Mouse (Mus musculus) right cerebral cortex, postnatal 36 days (tissue): Measurements from ENCODE around the gene Fam217b.
A peak's percentile ranks its signal among the peaks of the same experiment; 100 is the strongest.

Experiments
- DNase-seq, 2 experiments: peaks; one replicate each; pipeline ENCODE4 v3.0.0; 2022; ENCODE audit warnings: low spot score in 2 of 2, mixed read lengths in 1 of 2

The Fam217b gene

DNA sequence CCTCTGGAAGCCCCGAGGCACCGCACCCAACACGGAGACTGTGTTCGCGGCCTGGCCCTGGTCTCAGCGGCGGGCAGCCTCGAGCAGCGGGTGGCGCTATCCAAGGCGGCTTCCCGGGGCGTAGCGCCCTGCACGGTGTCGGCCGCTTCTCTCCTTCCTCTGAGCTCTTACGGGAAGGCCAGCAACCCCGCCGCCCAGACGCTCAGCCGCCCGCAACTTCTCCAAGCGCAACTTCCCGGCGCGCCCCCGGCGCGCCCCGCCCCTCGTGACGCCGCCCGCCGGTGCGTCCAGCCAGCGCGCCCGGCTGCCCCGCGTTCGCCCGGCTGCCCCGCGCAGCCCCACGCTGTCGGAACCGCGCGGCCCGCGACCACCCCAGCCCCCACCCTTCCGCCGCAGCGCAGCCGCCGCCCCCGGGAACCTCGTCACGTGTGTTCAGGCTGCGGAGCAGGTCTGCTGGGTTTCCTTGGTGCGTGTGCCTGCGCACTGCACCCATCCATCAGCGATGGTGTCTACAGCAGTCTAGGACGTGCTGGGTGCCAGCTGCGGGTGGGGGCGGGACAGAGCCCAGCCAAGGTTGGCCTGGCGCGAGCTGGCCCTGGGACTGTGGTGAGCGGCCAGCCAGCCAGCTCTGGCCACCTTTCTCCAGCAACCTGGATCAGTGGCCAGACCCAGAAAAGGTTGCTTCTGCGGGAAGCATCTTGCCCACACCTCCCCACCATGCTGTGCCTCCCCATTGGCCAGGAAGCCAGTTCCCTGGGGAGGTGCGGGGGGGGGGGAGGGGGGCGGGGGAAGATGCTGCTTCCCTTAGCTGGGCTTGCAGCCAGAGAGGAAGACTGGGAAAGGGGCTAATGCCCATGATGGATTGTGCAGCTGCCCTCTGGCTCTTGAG lies at the start of gene Fam217b, which contains the start of gene Ppp1r3d:
Fam217b (plus strand) TSS at position 264 of the 889 bp plus-strand sequence.
Ppp1r3d (minus strand) TSS at position 212 of the 889 bp plus-strand sequence.
- peak; percentile 52 to 64 for DNase-seq

DNA sequence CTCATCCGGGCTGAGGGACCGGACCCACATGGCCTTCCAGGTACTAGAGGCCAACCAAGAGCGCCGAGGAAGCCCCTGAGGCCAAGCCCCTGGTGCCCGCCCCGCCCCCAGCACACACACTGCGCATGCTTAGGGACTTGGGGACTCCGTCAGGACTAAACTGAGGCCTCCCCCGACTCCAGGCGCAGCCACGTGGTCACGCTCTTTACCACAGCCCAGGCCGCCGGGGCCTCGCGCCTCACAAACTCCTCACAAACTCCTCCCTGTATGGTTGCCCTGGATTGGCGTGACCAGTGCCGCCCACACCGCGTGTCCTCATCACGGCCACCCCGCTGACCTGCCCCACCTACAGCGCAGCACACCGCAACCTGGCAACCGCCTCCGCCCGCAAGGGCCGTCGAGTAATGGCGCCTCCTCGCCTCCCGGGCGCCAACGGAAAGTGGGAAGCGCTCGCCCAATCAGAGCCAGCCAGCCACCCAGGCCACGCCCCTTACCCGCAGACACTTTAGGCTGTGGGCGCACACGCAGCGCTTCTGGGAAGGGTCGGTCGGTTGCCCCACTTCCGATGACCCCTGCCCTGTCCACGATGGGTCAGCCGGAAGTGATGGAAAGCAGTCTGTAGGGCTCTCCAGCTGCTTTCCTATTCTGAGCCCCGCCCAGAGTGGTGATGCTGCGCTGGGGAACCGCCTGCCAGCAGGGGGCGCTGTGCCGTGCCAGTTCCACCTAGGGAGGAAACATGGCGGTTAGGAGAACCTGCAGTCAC lies 7.1 kb upstream of the Fam217b start, which contains the start of gene Sycp2:
Sycp2 (minus strand) TSS at position 633 of the 763 bp plus-strand sequence.
- DNase-seq: no peak

DNA sequence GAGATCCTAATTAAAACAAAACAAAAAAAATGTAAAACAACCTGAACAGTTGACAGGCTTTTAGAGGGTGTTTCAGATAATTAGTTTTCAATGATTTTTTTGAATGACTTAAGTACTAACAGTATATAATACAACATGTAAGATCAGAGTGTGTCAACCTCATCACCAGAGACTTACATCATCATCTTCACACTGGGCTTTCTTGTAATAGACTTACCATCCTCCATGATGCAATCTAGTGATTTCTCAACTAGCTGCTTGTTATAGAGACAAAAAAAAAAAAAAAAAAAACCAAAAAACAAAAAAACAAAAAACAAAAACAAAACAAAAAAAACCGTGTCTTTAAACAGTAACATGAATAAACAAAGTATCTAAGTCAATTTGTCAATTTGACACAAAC lies 5.3 kb upstream of the Fam217b start:
- DNase-seq: no peak

DNA sequence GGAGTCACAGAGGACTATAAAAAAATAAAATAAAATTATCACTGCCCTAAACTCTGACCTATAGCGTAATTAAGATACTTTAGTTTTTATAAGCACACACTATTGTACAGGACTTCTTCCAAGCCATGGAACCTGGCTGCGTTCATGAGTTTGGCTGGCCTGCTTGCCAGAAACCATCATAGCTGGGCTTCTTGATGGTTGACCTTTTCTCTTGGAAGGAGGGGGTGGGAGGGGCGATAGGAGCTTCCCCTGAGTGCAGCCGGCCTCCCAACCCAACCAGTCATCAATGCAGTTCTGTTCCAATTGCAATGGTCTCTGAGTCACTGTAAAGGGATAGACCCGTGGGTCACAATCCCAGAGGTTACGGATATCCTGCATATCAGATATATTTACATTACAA lies 4.0 kb upstream of the Fam217b start:
- DNase-seq: no peak

DNA sequence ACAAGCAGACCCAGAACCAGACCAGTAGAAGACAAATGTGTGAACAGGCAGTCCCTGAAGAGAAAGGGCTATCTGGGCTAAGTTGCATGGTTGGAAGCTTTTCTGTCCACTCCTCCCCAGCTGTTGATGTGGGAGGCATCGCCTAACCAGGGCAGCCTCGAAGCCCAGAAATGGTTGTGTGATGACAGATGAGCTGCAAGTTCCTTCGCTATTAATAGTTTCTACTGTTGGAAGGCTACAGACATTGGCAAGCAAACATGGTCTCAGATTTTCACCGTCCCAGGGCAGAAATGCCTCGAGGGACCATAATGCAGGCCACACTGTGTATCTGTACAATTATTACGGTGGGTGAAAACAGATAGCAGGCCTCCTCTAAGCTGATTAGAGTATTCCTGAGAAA lies 1.7 kb upstream of the Fam217b start:
- DNase-seq: peak in 1 of 2 experiments; percentile 65

DNA sequence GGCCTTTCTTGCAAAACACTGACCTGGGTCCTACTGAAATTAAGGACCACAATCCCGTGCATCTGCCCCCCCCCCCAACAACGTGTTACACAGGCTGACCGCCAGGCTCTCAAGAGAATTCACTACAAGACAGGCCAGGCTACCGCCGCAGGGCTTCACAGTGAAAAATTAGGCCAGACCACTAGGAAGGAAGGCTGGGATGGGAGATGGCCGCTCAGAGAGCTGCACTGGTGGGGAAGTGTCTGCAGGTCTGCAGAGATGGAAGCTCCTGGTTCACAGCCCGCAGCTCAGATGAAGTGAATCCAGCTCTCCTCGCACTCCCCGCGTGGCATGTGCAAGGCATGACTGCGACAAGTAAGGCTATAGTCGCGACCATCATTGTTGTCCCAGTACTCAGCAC lies 1.2 kb upstream of the Fam217b start:
- DNase-seq: no peak

DNA sequence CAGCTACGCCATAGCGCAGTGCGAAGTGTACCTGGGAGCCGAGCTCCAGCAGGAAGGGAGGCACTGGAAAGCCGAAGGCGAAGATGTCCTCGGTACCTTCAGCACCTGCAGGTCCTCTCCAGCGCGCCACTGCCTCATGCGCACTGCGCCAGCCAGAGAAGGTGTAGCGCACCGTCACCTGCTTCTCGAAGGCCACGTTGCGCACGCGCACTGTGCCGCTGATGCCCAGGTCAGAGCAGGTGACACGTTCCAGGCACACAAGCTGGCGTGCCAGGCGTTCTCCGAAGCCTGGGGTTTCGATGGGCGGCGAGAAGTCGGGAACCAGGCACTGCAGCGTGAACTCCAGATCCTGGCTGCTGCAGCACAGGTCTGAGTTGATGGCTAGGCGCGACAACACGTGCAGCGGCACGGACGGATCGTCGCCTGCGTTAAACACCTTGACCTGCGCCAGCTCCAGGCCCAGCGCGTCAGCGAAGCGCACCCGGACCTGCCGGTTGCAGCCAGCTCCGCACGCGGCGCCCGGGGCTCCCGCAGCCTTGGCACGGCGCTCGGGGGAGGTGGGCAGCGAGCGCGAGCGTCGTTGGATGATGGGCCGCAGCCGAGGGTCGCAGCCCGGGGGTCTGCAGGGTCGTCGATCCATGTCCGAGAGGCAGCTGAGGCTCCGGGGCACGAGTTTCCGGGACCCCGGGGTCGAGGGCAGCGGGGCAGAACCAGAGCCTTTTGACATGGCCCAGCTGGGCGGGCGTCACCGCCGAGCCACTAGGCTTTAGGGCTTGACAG lies 653 bp upstream of the Fam217b start:
- DNase-seq: peak in 1 of 2 experiments; percentile 46

DNA sequence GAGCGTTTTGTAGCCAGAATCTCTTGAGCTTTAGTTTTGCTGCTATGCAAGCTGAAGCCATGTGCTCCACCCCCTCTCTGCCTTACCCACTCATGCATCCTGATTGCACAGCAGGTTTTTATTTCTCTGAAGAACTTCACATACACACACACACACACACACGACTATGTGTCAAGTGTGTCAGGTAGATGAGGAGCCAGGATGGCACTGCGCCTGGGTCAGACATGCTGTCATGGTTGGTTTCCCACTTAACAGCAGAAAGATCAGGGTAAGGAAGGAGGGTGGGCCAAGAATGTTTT lies 775 bp downstream of the Fam217b start:
- DNase-seq: no peak

DNA sequence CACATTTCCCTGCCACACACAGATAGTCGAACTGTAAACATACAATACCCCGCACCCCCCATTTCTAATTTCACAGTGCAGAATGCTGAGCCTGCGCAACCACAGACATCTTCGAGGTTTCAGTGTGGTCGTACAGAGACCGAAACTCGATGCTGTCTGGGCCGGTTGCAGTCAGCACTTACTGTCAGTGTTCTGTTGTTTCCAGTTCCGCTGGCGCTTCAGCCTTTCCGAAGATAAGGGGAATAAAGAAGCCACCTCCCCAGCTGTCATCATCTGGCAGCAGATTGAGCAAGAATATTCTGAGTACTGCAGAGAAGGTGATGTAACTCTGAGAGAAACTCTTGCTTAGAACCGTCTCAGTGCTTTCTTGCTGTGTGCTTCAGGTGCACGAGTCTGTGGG lies 2.1 kb downstream of the Fam217b start:
- DNase-seq: no peak

DNA sequence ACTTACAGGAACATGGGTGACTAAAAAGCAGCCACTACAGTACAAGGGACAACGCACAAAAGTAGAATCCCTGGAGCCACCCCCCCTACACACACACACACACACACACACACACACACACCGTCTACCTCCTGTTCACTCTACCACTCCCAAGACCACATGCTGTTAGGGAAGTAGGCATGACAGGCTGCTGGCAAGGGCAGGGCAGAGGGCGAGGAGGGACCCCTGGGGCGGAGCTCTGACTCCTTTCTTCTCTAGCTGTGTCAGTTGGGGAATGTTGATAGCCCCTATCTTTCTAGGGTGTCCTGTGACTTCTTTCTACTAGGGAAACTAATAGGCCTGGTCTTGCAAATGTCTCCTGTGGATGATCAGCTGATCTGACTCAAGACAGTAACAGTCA lies 2.6 kb downstream of the Fam217b start:
- DNase-seq: no peak

DNA sequence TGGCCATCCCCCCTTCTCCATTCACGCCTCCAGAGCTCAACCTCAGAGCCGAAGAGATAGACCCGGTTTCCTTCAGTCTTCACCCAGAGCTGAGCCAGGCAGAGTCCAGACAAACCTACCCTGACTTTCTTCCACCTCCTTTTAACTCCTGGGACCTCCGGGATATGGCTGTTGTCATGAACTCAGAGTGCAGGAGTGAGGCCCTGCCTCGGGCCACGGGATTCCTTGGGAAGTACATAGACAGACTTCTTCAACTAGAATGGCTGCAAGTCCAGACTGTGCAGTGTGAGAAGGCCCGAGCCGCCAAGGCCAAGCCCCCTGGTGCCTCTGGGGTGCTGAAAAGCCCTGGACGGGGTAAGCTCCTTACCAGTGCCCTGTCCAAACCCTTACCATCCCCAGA lies 6.3 kb downstream of the Fam217b start:
- DNase-seq: no peak

DNA sequence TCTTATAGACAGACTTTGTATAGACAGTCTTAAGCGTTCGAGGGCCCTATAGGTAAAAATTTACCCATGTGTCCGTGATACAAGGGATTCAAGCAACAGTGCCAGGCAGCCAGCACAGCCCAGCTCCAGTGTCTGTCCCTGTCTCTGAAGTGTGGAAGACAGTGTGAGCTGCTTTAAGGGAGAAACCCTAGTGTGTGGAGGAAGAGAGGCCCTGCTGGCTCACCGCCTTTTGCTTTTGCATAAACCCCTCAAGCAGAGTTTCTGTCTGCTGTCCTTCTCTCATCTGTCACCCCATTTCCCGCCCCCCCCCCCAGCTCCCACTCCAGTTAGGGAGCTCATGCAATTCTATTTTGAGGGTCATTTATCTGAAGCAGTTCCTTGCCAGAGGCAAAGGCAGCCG lies 7.3 kb downstream of the Fam217b start:
- no peak for DNase-seq

DNA sequence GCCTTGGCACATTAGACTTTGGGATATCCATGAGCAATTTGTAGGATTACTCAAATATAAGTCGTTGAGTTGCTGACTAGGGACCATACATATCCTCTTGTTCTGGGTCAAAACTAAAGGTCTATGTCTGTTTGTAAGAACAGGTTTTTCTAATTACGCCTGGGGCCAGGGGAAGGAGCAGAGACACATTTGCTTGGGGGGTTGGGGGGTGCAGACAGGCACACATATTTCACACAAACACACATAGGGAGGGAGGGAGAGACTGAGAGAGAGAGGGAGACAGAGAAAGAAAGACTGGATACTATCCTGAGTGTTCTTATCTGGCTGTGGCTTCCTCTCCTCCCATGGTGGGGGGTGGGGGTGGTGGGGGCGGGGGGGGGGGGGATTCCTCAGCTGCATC lies 7.9 kb downstream of the Fam217b start:
- DNase-seq: no peak

DNA sequence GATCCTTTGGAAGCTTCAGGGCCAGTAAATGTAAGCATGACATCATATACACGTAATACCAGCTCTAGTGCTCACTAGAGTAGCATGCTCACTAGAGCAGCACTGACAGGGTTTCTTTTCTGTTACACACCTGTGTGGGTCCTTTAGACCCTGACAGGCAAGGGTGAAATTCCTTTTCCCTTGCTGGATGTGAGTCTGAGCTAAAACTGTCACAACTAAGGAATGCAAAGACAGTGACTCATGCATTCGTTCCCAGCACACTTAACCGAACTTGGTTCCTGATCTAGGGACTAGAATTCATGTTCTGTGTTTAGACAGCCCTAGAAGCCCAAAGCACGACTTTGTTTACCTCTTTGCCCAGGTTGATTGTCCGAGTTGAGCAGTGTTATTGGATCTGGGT lies 8.9 kb downstream of the Fam217b start:
- DNase-seq: no peak

DNA sequence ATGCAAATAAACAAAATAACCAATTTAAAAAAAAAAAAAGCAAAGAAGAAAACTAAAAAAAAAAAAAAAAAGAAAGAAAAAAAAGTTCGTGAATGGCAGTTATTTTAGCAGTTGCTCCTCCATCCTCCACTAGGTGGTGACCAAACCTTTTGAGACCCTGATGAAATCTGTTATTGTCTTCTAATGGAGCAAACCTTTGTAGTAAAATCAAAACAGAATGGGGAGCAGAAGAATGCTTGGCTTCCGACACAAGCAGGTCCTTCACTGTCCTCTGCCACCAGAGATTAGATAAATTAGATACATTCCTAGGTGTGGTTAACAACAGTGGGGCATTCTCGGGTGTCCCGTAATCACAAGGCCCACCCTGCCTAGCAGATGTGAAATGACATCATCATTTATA lies 11.9 kb downstream of the Fam217b start:
- no peak for DNase-seq

DNA sequence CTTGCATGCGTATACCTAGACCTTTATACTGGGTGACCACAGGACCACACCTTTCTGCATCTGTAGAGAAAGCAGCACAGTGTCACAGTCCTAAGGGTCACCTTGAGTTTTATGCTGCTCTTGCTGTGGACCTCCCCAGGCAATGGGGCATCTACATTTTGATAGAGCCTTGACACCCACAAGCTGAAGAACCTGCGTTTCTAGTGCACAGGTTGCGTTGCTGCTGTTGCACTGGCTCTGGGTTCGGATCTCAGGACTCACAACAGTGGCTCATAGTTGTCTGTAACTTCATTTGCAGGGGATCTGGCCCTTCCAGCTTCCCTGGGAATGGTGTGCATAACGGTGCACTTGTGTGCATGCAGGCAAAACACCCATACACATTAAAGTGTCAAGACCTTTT lies 12.9 kb downstream of the Fam217b start:
- no peak for DNase-seq

DNA sequence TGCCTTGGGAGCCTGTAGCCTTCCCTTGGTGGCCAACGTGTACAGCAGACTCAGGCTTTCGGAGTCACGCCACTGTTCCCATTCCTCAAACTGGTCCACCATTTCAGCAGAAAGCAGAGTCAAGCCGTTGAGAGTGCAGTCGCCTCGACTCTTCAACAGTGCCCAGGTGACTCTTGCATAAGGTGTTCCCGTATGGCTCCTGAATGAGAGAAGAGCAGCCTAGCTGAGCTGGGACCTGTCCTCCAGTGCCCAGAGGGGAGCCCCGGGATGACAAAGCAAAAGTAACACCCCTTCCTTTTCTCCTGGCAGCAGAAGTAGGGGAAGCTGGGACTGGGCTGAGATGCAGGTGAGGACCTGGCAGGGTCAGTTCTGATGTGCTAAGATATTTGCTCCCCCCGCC lies 13.9 kb downstream of the Fam217b start:
- no peak for DNase-seq

DNA sequence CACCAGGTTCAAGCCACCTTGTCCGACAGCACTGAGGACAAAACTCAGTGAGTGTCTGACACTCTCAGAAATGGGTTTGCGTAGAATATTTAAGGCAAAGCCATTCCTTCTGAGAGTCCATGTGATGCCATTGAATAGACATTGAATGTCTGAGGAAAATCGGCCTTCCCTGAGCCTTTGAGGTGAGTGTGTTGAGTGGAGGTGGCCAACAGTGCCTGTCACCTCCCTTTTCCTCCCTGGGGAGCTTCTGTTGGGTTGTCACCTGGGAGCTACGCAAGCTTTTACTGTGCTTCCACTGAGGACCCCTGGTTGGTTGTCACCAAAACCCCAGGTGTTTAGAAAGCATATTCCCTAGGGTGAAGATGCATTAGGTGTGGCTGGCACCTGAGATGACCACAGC lies 14.4 kb downstream of the Fam217b start:
- DNase-seq: no peak

DNA sequence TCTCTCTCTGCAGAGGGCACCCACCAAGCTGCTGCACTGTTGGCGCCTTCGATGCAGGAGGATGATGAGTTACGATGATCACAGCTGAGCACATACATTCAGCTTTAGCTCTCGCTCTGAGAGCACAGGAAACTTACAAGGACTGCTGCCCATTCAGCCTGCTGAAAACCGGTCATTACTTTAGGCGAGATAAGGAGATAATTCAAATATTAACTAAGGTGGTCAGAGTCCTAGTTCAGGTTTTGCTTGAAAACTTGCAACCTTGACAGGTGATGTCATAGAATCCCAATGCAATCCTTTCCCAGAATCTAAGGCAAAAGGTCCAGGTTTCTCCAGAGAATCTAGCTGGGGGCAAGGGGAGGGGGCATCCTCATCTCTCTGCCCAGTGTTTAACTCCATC lies 15.1 kb downstream of the Fam217b start:
- DNase-seq: no peak

DNA sequence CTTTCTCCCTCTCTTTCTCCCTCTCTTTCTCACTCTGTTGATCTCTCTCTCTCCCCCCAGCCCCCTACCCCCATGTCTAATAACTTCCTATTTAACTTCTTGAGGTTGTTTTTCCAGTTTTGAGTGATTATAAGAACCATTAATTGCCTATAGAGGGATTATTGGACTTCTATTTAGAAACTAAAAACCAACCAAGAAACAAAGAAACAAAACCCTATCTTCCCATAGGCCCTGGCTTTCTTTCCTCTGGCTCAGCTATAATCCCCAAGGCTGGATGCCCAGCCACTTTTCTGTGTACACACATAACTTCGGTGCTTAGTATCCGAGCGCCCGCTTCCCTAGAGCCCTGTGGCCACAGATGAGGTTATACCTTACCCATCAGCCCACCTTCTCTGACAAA lies 15.9 kb downstream of the Fam217b start, which contains the start of gene Cdh26:
Cdh26 (plus strand) TSS at position 301 of the 400 bp plus-strand sequence.
- no peak for DNase-seq

DNA sequence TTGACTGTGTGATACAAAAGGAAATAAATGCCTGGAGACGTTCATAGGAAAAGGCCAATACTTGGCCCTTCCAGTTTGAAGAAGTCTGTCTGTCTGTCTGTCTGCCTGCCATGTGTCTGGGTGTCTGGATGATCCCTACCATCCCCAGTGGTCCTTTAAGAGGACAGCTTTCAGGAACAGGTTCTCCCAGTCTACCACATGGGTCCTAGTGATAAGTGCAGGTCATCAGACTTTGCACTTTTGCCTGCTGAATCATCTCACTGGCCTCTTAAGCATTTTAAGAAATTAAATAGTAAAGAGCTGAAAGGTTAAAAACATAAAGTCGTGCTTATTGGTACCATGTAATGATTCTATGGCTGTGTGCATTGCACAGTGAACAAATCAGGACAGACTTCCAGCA lies 19.2 kb downstream of the Fam217b start:
- no peak for DNase-seq

DNA sequence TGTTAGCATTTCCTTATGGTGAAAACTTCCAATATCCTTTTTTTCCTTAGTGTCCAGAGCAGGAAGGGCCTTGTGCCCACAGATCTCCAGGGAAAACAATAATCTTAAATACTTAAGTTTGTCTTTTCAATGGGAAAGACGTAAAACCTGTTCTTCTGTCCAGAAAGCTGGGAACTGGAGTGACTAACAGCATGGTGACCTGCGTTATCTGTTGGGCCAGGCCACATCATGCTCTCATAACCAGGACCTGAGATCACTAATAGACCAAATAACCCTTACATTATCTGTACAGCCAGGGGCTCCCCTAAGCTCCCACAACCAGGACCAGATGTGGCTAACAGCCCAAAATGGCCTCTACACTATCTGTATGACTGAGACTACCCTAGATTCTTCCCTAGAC lies 19.6 kb downstream of the Fam217b start:
- no peak for DNase-seq
